Mouse (Mus musculus) E14TG2a.4 (cell line): ENCODE results near the gene Arhgap21.

ENCODE experiments used
- CTCF ChIP-seq: conservative IDR thresholded peaks from 2 replicates; pipeline ENCODE4 v1.5.1; 2014; ENCODE audit warnings: low read length
- POU5F1 ChIP-seq: IDR thresholded peaks from 2 replicates; pipeline ENCODE4 v1.6.1; 2014; ENCODE audit warnings: low read length, borderline replicate concordance

GRCm38 (mm10) chr2:20934406-20934805, 34.3 kb downstream of the Arhgap21 start:
- TF ChIP-seq CTCF = no peak
- no peak for TF ChIP-seq POU5F1
